Mouse (Mus musculus): ENCODE data around the gene Eci2. TPM values are rescaled to one million over a fixed set of nuclear protein-coding genes. Genes with fewer than 3 reads are reported as not detected.
"Not testable (repeated sequence)": the region's sequence is repeated elsewhere in the genome, so short reads cannot be mapped to it uniquely, and the experiment has no call there.

The Eci2 gene
- total RNA-seq (2022), result 10 to 100 TPM; 46.2 to 59.1 (median 50.7) TPM

DNA sequence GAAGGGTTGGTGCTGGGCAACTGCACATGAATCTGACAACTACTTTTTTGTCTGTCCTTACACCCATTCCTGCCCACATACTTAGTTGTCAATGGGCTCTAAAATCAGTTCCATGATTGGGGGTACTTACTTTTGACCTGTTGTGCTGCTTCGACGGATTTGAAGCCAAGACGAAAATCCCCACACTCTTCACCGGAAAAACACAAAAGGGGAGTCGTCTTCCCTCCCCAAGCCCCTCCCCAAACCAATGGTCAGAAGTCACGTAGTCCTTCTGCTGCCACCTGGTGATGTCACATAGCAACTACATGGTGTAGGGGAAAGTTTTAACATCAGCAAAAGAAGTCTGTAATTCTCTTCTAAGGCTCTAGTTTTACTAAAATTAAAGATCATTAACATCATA, at the start of gene Eci2:
Gene Eci2 (minus strand): TSS at position 218 of the 400 bp plus-strand sequence.
- DNase-seq (ENCODE audit: low spot score in 2 of 2), result no peak

GRCm38 (mm10) chr13:35074862-35075261, 48.0 kb upstream of the Eci2 start:
- DNase-seq (ENCODE audit: low spot score in 2 of 2), result no peak

GRCm38 (mm10) chr13:35070485-35071472, 43.9 kb upstream of the Eci2 start:
- no peak for DNase-seq (ENCODE audit: low spot score in 2 of 2)

GRCm38 (mm10) chr13:35067084-35067483, 40.2 kb upstream of the Eci2 start:
- DNase-seq (ENCODE audit: low spot score in 2 of 2), result no peak

- no peak for DNase-seq (ENCODE audit: low spot score in 2 of 2)
Measured at GRCm38 (mm10) chr13:35066033-35066432, 39.1 kb upstream of the Eci2 start.

DNA sequence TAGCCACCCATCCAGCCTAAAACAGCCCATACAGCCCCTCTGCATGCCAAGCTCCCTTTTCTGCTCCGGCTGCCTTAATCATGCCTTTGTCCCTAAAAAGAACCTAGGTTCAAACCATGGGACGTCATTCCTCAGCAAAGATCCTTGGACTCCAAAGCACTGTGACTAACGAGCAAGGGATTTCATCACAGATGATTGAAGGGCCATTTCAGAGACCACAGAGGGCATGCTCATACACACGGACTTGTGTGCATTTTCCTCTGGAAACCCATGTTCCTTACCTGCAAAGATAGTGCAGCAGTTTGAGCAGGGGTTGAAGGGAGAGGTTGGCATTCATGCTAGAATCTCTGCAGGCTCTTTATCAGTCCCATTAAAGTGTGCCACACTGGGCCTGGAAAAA, 37.5 kb upstream of the Eci2 start:
- no peak for DNase-seq (ENCODE audit: low spot score in 2 of 2)

DNA sequence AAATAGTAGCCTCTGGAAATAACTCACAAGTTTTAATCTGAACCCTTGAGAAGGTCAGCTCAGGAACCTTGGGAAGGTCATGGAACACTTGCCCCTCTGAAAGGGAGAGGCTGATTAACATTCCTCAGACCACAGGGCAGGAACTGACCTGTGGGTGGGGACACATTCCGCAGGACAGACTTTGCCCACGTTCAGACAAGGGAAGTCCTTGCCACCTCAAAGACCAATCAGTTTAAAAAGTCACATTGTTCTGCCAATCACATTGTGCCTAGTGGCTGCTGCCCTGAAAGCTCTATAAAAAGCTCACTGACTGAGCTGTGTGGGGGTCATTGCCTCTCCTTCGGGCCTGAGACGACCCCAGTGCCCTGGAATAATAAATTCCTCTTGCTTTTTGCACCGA, 31.2 kb upstream of the Eci2 start:
- no peak for DNase-seq (ENCODE audit: low spot score in 2 of 2)

DNA sequence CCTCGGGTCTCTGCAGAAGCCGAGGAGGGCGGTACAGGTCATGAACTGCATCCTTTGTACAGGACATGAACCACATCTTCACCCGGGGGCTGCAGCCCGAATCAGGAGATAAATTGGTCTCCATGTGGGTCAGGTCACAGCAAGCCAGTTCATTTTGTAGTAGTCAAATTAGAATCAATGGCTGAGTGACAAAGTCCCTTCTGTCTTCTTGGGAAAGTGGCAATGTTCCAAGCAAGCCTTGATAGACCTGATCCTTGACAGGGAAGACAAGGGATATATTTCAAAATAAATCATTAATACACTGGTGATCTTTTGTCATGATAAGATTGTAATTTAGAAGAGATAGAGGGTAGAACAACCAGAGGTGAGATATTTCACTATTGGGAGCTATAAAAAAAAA, 9.6 kb upstream of the Eci2 start:
- DNase-seq (ENCODE audit: low spot score in 2 of 2), result no peak

- DNase-seq (ENCODE audit: low spot score in 2 of 2), result no peak
Measured at GRCm38 (mm10) chr13:35035731-35036130, 8.8 kb upstream of the Eci2 start.

DNA sequence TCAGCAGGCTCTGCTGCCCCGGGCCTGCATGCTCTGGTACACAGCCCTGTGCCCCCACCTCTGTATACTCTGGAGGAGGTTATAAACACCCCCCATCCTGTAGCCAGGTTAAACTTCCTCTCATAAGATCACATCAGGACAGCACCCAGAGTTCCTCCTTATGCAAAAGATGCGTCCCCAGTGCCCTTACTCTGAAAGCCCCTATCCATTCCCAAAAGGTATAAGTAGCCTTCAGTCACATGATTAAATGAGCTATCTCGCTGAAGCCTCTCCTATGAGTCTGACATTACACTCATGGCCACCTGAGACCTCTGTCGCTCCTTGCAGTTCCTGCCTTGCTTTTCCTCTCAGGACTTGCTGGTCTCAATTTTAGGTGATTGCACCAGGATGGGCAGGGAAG, 6.7 kb upstream of the Eci2 start:
- no peak for DNase-seq (ENCODE audit: low spot score in 2 of 2)

DNA sequence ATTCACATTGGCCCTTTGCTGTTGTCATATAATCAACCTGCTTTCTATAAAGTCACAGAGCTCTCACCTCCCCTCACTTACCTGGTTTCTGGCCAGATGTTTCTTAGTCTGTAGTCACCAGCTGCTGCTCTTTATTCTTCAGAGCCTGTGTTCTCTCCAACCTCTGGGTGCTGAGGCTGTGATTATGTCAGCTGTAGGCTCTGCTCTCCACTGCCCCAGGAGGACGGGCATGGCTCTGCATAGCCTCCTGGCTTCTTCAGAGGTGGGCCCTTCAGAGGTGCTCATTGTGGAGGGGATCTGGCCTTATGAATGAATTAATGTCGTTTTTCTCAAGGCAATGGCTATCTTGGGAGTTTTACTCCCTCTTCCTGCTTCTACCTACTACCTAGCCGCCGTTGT, 4.8 kb upstream of the Eci2 start:
- DNase-seq (ENCODE audit: low spot score in 2 of 2), result no peak

DNA sequence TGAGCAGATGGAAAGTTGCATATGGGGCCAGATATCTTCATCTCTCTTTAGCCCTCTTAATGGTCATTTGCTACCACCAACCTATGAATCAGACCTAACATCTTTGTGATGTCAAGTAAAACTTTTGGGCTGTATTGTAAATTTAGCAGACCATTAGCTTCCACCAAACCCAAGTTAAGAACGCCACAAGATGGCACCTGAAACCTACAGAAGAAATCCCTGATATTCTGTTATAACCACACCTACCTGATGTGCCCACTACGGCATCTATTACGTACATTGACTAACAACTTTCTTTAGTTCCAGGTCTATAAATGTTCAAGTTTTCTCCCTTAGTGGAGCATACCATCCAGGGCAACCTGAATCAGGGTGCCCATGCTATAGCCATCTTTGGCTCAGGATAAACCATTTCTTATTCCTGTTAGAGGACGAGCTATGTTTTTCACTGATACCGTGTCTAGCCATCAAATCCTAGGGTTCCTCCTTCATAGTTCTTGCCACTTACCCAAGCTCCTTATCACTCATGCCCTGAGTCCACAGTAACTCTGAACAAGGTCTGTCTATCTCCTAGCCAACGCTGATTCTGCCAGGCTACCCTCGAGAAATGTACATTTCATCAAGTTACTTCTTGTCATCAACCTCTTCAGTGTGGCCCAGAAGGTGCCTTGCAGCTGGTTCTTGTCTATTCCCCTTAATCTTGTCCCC, 4.2 kb upstream of the Eci2 start:
- no peak for DNase-seq (ENCODE audit: low spot score in 2 of 2)

GRCm38 (mm10) chr13:35028365-35028764, 1.5 kb upstream of the Eci2 start:
- DNase-seq (ENCODE audit: low spot score in 2 of 2), result no peak

DNA sequence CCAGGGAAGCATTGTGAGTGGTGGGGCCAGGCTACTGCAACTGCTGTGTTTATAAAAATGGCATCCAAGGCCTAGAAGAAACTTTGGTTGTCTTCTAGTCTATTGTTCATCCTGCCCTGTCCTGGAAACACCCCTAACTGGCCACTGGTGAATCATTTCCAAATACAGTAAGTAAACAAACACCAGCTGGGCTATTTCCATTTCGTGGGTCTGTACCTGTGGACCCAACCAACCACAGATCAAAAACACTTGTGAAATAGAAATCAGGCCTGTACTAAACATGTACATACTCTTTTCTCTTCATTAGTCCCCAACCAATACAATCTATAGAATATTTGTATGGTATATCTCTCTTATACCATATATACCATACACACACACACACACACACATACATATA, 3.5 kb downstream of the Eci2 start:
- not testable (repeated sequence) for DNase-seq (ENCODE audit: low spot score in 2 of 2)

DNA sequence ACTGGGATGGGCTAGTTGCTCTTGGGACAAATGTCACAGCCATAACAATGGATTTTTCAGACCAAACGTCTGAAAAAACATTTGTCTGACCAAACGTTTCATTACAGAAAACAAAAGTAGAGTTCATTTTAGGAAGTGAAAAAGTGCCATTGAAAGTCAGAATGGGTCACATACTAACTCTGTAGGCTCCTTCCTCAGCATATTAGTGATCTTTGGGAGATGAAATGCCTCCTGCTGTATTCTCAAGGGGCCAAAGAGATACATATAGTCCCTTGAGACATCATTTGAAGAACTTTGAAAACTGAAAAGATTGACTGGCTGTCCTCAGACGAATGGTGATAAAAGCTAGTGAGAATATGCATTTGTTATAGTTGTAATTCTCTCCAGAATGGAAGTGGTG, 6.5 kb downstream of the Eci2 start:
- DNase-seq (ENCODE audit: low spot score in 2 of 2), result no peak

DNA sequence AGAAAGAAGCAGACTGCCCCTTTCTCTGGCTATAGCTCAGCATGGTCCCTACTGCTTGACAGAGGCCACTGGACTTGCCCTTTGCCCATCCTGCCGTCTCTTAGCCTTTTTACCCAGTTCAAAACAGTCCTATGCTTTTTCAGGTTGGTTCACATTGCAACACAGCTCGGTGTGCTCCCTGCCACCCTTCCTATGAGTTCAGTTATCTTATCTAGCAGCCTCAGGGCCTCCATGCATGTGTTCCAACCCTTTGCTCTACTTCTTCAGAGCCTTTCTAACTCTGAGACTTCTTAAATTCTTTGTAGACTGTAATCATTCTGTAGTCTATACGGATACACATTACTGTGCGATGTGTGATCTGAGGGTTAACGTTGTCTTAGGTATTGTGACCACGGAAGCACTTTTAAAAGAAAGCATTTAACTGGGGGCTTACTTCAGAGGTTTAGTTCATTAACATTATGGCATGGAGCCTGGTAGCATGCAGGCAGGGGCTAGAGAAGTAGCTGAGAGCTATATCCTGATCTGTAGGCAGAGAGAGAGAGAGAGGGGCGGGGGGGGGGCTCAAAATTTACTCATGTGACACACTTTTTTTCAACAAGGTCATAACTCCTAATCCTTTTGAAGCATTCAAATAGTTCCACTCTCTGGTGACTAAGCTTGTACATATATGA, 7.9 kb downstream of the Eci2 start:
- DNase-seq (ENCODE audit: low spot score in 2 of 2), result no peak

- DNase-seq (ENCODE audit: low spot score in 2 of 2), result no peak
Measured at GRCm38 (mm10) chr13:35017392-35017791, 9.5 kb downstream of the Eci2 start.

GRCm38 (mm10) chr13:35016067-35016466, 10.8 kb downstream of the Eci2 start:
- DNase-seq (ENCODE audit: low spot score in 2 of 2), result no peak

DNA sequence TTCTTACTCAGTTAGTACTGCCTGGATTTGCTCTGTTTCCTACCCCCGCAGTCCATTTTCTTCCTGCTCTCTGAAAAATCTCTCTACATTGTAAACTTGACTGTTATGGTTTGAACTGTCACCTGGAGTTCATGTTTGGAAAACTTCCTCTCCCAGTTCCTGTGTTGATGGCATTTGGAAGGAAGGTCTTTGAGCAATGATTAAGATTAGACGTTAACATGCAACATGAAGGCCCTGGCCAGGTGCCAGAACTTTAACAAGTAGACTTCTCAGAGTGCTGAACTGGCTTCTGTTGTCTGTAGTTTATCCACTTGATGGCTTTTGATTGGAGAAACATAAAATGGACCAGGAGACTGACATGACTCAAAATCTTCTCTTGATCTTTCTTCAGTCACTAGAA, 31.0 kb downstream of the Eci2 start:
- no peak for DNase-seq (ENCODE audit: low spot score in 2 of 2)

GRCm38 (mm10) chr13:34993983-34994811, 32.7 kb downstream of the Eci2 start:
- peak; percentile 70 to 89 for DNase-seq (ENCODE audit: low spot score in 2 of 2)

DNA sequence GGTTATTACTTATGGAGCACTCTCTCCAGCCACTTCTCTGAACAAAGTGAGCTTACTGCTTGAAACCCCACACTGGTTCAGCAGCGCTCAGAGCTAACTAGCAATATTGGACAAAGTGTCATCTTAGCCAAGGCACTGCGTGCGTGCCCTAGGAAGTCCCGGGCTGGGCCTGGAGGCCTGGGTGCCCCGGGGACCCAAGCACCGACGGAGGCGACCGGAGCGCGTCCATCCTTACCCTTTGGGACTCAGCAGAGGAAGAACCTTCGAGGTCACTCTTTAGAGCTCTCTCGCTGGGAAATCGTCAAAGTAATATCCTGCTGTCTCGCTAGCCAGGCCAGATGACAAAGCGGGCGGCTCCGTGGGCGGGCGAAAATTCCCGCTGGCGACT, 33.3 kb downstream of the Eci2 start:
- DNase-seq (ENCODE audit: low spot score in 2 of 2), result no peak

All from left cerebral cortex, adult 8-10 months (tissue).